In genomic region chr9:76172686-76173295, GRCm38 (mm10) we compare ENCODE assay signal across 32 mouse cellular contexts. TPM values are rescaled to one million over a fixed set of nuclear protein-coding genes. Genes with fewer than 3 reads are reported as not detected.
DNase-seq lines count a peak whose midpoint lies in the region; ATAC-seq and TF ChIP-seq lines count a peak whose summit lies in the region.
"Had no signal": no experiment of that assay in that cellular context is flagged by ENCODE, and none has a peak within 500 bp of the region (broad histone marks: within the 10 kb centered on the region; RNA-seq: fewer than 3 reads in every experiment).

No protein-coding gene starts in this region.

- H3K4me3 ChIP-seq in limb, embryonic 12.5 days (replicated peaks) = no peak overlapping the region
- no peak overlapping the region for H3K4me3 ChIP-seq in limb, embryonic 10.5 days
- no peak overlapping the region for H3K4me3 ChIP-seq in embryonic facial prominence, embryonic 13.5 days
- H3K4me3 ChIP-seq in heart, embryonic 11.5 days (ENCODE audit: low read depth, low read length) = no peak overlapping the region
- H3K4me3 ChIP-seq in kidney, adult 2 months (ENCODE audit: insufficient read depth, low read depth, low read length) = no peak overlapping the region
- H3K4me3 ChIP-seq: heart, embryonic 10.5 days; hindbrain, embryonic 12.5 days; liver, embryonic 12.5 days; midbrain, embryonic 10.5 days; midbrain, embryonic 15.5 days; stomach, embryonic 15.5 days had no signal

- H3K36me3 ChIP-seq in limb, embryonic 12.5 days = no peaks in the 10 kb centered on the region
- H3K36me3 ChIP-seq in limb, embryonic 10.5 days = no peaks in the 10 kb centered on the region
- no peaks in the 10 kb centered on the region for H3K36me3 ChIP-seq in embryonic facial prominence, embryonic 13.5 days
- no peaks in the 10 kb centered on the region for H3K36me3 ChIP-seq in heart, embryonic 11.5 days (ENCODE audit: control insufficient read depth, insufficient read depth, low read length)
- no peaks in the 10 kb centered on the region for H3K36me3 ChIP-seq in kidney, adult 2 months (ENCODE audit: control insufficient read depth, insufficient read depth, low read length)
- H3K36me3 ChIP-seq: heart, embryonic 10.5 days; hindbrain, embryonic 12.5 days; liver, embryonic 12.5 days; midbrain, embryonic 10.5 days; midbrain, embryonic 15.5 days; stomach, embryonic 15.5 days had no signal

- H3K27ac ChIP-seq in limb, embryonic 12.5 days = peak overlapping the region; percentile 47; the same call in 1 of the 2 replicates
- no peak overlapping the region for H3K27ac ChIP-seq in limb, embryonic 10.5 days
- H3K27ac ChIP-seq in embryonic facial prominence, embryonic 13.5 days = peak overlapping the region; percentile 29
- no peak overlapping the region for H3K27ac ChIP-seq in heart, embryonic 11.5 days (ENCODE audit: low read depth, low read length)
- no peak overlapping the region for H3K27ac ChIP-seq in kidney, adult 2 months (ENCODE audit: insufficient read depth, low read depth, low read length)
- H3K27ac ChIP-seq: heart, embryonic 10.5 days; hindbrain, embryonic 12.5 days; liver, embryonic 12.5 days; midbrain, embryonic 10.5 days; midbrain, embryonic 15.5 days; stomach, embryonic 15.5 days had no signal

- no peak overlapping the region for H3K9ac ChIP-seq in limb, embryonic 12.5 days (replicated peaks)
- no peak overlapping the region for H3K9ac ChIP-seq in embryonic facial prominence, embryonic 13.5 days
- H3K9ac ChIP-seq in heart, embryonic 11.5 days (ENCODE audit: low read depth, low read length) = no peak overlapping the region
- H3K9ac ChIP-seq: hindbrain, embryonic 12.5 days; liver, embryonic 12.5 days; liver, postnatal 0 days; midbrain, embryonic 15.5 days; stomach, embryonic 15.5 days had no signal

- TF ChIP-seq POLR2A in kidney, adult 2 months (IDR thresholded peaks at IDR 0.05; ENCODE audit: low read depth, low read length) = no peak

- H3K27me3 ChIP-seq in limb, embryonic 12.5 days = no peaks in the 10 kb centered on the region
- no peaks in the 10 kb centered on the region for H3K27me3 ChIP-seq in limb, embryonic 10.5 days (ENCODE audit: low read depth, poor library complexity, severe bottlenecking)
- no peaks in the 10 kb centered on the region for H3K27me3 ChIP-seq in embryonic facial prominence, embryonic 13.5 days
- H3K27me3 ChIP-seq in heart, embryonic 11.5 days (ENCODE audit: control insufficient read depth, insufficient read depth, low read length) = no peaks in the 10 kb centered on the region
- no peaks in the 10 kb centered on the region for H3K27me3 ChIP-seq in kidney, adult 2 months (replicated peaks; ENCODE audit: control insufficient read depth, insufficient read depth, low read length)
- H3K27me3 ChIP-seq: hindbrain, embryonic 12.5 days; liver, embryonic 12.5 days; midbrain, embryonic 15.5 days; stomach, embryonic 15.5 days had no signal

- DNase-seq in limb, embryonic 10.5 days (ENCODE audit: low spot score) = no peak
- DNase-seq in forelimb bud, embryonic 11.5 days (ENCODE audit: low read depth, low spot score) = peak; percentile 12
- no peak for DNase-seq in kidney, adult 2 months
- no peak for DNase-seq in thymus, postnatal 36 days
- DNase-seq: adrenal gland, postnatal 14 days; cerebellum, adult 11-12 months; cerebellum, adult 9-11 months; embryo, embryonic 11 days; gastrocnemius, postnatal 14 days; heart, postnatal 36 days; kidney, adult 9 months; kidney, postnatal 10 days; layer of hippocampus, postnatal 36 days; liver, postnatal 0 days; thymus, postnatal 14 days had no signal

- no peaks in the 10 kb centered on the region for H3K4me1 ChIP-seq in limb, embryonic 12.5 days (replicated peaks)
- H3K4me1 ChIP-seq in limb, embryonic 10.5 days = 0 out of 2 replicates have a peak, but pooled peaks cover 3% of the 10 kb centered on the region
- peaks cover 8% of the 10 kb centered on the region; the same call in 1 of the 2 replicates for H3K4me1 ChIP-seq in embryonic facial prominence, embryonic 13.5 days
- H3K4me1 ChIP-seq in heart, embryonic 11.5 days (ENCODE audit: control insufficient read depth, insufficient read depth, low read length) = no peaks in the 10 kb centered on the region
- H3K4me1 ChIP-seq in kidney, adult 2 months (ENCODE audit: control insufficient read depth, insufficient read depth, low read length) = no peaks in the 10 kb centered on the region
- H3K4me1 ChIP-seq: heart, embryonic 10.5 days; hindbrain, embryonic 12.5 days; liver, embryonic 12.5 days; midbrain, embryonic 10.5 days; midbrain, embryonic 15.5 days; stomach, embryonic 15.5 days had no signal

- no peaks in the 10 kb centered on the region for H3K9me3 ChIP-seq in limb, embryonic 12.5 days
- no peaks in the 10 kb centered on the region for H3K9me3 ChIP-seq in limb, embryonic 10.5 days (replicated peaks)
- no peaks in the 10 kb centered on the region for H3K9me3 ChIP-seq in embryonic facial prominence, embryonic 13.5 days
- no peaks in the 10 kb centered on the region for H3K9me3 ChIP-seq in heart, embryonic 11.5 days (replicated peaks; ENCODE audit: control insufficient read depth, low read length)
- H3K9me3 ChIP-seq: heart, embryonic 10.5 days; liver, embryonic 12.5 days; midbrain, embryonic 10.5 days; midbrain, embryonic 15.5 days; stomach, embryonic 15.5 days had no signal

- 50% methylated on average over 5 of the region's 5 CpGs for WGBS in limb, embryonic 12.5 days
- 70% methylated on average over 5 of the region's 5 CpGs for WGBS in limb, embryonic 10.5 days
- 32% methylated on average over 5 of the region's 5 CpGs for WGBS in embryonic facial prominence, embryonic 13.5 days
- 68% methylated on average over 5 of the region's 5 CpGs for WGBS in heart, embryonic 11.5 days (ENCODE audit: insufficient replicate concordance)
- WGBS in kidney, adult 2 months = 78% methylated on average over 5 of the region's 5 CpGs

- ATAC-seq in limb, embryonic 12.5 days (ENCODE audit: insufficient number of reproducible peaks, insufficient read depth, low FRiP score, low TSS enrichment, low read depth) = no peak
- no peak for ATAC-seq in embryonic facial prominence, embryonic 13.5 days (ENCODE audit: insufficient number of reproducible peaks, insufficient read depth, low FRiP score, low TSS enrichment, low read depth)
- no peak for ATAC-seq in heart, embryonic 11.5 days (replicated peaks; ENCODE audit: insufficient number of reproducible peaks, low FRiP score, low TSS enrichment)
- ATAC-seq: CD4-positive, CD25-positive, alpha-beta regulatory T cell, adult 4 months; forebrain, embryonic 16.5 days; intestine, embryonic 16.5 days; liver, embryonic 12.5 days; liver, postnatal 0 days; midbrain, embryonic 15.5 days had no signal

- no peak for TF ChIP-seq CTCF in kidney, adult 2 months (conservative IDR thresholded peaks at IDR 0.05; ENCODE audit: insufficient read depth, insufficient read length, low read depth, low read length)

- H3K4me2 ChIP-seq in limb, embryonic 12.5 days = no peak overlapping the region
- no peak overlapping the region for H3K4me2 ChIP-seq in embryonic facial prominence, embryonic 13.5 days
- H3K4me2 ChIP-seq in heart, embryonic 11.5 days = no peak overlapping the region
- H3K4me2 ChIP-seq: hindbrain, embryonic 12.5 days; liver, embryonic 12.5 days; midbrain, embryonic 15.5 days; stomach, embryonic 15.5 days had no signal

RNA-seq across cellular contexts. Expression of gene Gfral, which starts 40.7 kb away (rescaled TPM):
- polyA plus RNA-seq in limb, embryonic 12.5 days (2016; fragmentation: Nextera tagmentation; extraction: Ambion mirVana) = not detected in 2 replicates
- not detected in 2 replicates for polyA plus RNA-seq in limb, embryonic 10.5 days (2016; fragmentation: Nextera tagmentation; extraction: Ambion mirVana)
- 0.14 TPM in 1 of 2 replicates, not detected in the other for polyA plus RNA-seq in embryonic facial prominence, embryonic 13.5 days (2015; fragmentation: Nextera tagmentation; extraction: Ambion mirVana)
- not detected in 2 replicates for polyA plus RNA-seq in heart, embryonic 11.5 days (2014; fragmentation: Nextera tagmentation; extraction: Ambion mirVana)
- polyA plus RNA-seq in kidney, adult 2 months (2012; rRNA removed) = not detected in 2 replicates
- polyA plus RNA-seq: CD4-positive, CD25-positive, alpha-beta regulatory T cell, adult 4 months; forebrain, embryonic 11.5 days; forebrain, embryonic 16.5 days; heart, embryonic 10.5 days; heart, embryonic 16.5 days; hindbrain, embryonic 12.5 days; intestine, embryonic 16.5 days; large intestine, adult 2 months; limb, embryonic 11.5 days; liver, embryonic 12.5 days; liver, postnatal 0 days; midbrain, embryonic 10.5 days; midbrain, embryonic 15.5 days; neural tube, embryonic 11.5 days; stomach, embryonic 15.5 days had no signal

Comparison
In these comparisons a context has a peak if more than half of its experiments do, and no peak if none do; other contexts are left out.
1. H3K27ac ChIP-seq: peak in limb, embryonic 12.5 days (single experiment) and embryonic facial prominence, embryonic 13.5 days (single experiment); none in limb, embryonic 10.5 days (single experiment), heart, embryonic 11.5 days (single experiment) and kidney, adult 2 months (single experiment).